Mouse (Mus musculus): Measurements from ENCODE around the gene Ccdc9b.

DNA sequence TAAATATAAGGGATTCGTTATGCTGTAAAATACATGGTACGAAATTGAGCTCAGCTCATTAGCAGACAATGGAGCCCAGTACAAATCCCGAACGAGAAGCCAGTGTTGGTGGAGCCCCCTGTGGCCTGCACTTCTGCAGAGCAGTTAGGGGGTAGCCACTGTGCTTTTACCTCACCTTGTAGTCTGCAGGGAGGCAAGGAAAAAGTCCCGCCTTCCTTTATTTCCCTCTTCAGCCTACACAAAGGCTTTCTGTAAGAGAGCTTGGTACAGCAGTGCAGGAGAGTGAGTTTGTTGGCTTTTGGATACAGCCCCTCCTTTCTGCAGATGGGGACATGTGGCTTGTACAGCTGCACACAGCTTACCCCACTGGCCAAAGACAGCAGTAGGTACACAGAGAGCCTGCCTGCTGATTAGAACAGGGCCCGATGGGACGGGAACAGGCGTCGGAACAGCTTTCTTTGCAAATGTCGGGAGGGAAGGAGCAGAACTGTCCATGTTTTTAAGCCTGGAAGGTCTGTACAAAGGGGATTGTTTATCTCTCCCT lies 13.0 kb downstream of the Ccdc9b start:
- no peak for TF ChIP-seq POLR2A (IDR thresholded peaks at IDR 0.05; ENCODE audit: insufficient read depth, low read length)
- TF ChIP-seq CTCF (IDR thresholded peaks at IDR 0.05; ENCODE audit: low read depth, low read length) = no peak
- no peak for TF ChIP-seq EP300 (IDR thresholded peaks at IDR 0.05; ENCODE audit: insufficient read depth, low read depth, low read length)

Measured in ES-Bruce4 (cell line).